Mouse (Mus musculus): Measurements from ENCODE around the gene Slc35g2. TPM values are rescaled to one million over a fixed set of nuclear protein-coding genes. Genes with fewer than 3 reads are reported as not detected.
A peak's percentile ranks its signal among the peaks of the same experiment; 100 is the strongest.

Gene Slc35g2
- total RNA-seq, 1 experiment from 2014 or later: 8.4 TPM

DNA sequence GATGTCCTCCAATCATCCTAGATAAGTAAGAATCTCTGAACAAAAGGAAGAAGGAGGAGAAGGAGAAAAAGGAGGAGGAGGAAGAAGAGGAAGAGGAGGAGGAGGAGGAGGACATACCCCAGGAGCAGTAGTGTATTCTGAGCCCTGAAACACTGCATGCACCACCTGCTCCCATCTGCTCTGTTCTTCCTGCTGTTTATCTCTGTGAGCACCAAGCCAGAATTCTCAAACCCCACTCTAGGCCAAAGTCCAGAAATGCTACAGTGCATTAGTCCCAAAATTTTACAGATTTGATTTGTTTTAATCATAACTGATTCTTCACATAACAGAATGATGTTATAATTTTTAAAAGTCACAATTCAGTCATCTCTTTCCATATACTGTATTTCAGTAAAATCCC is 11.9 kb downstream of the Slc35g2 start:
- DNase-seq: no peak

DNA sequence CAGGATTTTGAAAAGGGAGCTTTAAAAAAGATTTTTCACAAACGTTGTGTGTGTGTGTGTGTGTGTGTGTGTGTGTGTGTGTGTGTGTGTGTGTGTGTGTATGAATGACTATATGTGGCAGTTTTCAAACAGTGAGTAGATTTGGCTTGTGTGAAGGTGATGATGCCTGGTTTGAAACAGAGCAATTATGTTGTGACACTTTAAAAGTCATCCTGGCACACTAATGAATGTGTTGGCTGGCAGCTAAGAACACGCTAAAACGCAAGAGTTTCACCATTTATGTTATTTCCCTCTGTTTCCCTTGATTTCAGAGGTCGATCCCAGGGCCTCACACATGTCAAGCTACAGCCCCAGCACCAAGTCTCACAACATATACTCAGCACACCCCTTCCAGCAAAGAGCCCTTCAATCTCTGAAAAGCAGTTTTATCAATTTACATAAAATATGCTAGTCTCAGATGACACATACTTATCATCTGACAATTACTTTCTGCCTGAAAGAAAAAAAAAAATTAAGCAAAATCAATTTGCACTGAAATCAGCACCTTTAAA is 12.8 kb downstream of the Slc35g2 start:
- no peak for DNase-seq

DNA sequence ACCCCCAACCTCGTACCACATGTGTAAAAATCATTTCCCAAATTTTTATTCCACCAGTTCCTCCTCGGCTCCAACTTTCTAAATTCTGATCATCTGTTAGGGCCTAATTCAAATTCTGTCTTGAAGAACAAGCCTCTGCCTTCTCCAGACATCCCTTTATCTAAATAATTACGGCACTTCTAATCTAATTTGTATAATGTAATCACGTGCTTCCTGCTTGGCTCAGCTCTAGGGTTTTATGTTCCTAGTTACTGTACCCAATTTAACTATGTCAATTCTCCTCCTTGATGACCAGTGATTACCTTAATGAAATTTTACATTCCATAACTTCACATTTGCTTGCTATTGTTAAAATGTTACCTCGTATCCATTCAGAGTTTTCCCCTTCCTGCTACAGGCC is 15.2 kb downstream of the Slc35g2 start:
- no peak for DNase-seq

DNA sequence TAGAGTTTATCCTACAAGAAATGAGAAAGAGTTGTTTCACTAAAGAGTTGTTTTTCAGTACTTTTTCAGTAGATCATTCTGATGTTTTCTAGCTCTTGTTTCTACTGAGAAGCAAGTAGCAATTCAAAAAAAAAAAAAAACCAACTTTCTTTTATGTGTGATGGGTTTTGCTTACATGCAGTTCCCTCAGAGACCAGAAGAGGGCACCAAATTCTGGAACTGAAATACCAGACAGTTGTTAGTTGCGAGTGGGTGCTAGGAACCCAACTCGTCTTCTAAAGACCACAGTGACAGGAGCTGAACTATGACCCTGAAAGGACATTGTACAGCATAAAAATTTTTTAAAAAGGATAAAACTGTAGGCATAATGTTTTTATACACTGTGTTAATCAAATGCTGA is 22.6 kb downstream of the Slc35g2 start:
- DNase-seq: no peak

DNA sequence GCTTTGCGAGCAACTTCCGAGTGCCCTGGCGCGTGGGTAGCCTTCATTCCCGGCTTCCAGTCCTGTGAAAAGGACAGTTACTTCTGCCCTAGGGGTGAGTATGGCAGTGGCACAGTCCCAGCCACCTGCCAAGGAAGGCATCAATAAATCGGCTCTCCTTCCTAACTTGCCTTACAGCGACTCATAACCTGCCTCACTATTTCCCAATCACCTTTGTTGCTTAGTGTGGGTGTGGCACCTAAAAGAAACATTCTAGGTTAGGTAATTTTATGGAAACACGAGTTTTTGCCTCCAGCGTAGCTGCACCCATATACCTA is 24.3 kb downstream of the Slc35g2 start:
- peak; percentile 20 for DNase-seq

DNA sequence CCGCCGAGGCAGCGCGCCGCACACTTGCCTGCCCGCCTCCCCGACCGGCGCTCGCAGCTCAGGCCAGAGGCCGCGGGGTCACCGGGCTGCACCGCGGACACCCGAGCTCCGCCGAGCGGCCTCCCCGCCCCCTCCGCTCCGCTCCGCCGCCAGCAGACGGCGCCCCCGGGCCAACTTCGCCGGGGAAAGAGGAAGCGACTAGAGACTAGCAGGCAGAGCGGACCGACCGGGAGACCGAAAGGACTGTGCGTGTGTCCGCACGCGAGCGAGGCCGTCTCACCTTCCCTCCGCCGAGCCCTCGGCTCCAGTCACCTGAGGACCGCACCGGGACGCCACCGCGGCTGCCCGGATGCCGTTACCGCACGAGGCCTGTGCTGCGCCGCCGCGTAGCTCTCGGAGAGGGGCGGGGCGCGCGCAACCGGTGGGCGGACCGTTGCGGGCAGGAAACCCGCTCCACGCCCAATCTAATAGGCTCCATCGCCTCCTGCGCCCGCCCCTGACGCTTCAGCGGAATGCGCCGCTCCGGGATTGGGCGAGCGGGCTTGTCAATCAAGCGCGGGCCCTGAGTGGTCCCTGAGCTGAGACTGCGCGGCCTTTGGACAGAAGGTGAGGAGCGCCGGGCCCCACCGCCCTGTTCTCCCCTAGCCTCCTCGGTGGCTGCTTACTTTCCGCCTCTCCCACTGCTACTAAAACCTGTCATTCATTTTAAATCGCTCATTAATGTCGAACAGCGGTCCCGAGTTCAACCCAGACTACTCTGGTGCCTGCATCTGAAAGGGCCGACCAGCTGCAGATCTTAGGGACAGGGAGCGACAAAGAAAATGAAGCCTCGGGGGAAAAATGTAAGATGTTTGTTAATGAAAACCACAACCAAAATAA is 24.9 kb downstream of the Slc35g2 start, which contains the start of gene Nck1:
TSS of gene Nck1 (minus strand) at position 420 of the 879 bp plus-strand sequence.
- peak; percentile 99 for DNase-seq

DNA sequence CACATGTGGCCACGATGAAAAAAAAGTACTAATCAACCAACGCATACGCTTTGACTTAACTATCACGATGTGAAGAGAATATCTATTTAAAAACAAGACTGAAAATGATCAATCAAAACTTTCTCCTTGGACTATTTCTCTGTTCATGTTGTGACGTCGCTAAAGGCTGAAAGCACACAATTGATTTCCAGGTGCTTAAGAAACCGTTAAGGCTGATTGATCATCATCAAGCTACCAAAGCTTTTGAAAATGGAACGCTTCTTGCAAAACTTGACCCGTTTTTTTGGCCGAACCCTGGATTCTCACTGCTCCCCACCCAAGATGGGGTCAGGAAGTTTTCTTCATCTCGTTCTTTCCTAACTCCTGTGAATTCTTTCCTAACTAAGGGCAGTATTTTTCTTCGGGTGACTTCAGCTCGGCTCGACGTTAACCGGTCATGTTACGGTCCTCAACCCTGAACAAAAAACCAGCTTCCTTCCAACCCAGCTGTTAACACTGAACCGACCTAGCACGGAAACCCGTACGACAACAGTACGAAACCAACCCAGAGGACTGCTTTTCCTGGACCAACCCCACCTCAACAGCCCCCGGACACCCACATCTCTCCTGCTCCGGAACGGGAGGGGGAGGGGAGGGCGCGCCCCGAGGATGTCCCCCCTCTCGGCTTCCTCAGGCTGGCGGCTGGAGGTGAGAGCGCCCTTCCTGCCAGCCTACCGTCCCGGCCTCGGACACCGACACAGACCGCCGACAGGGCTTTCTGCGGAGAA is 25.8 kb downstream of the Slc35g2 start:
- no peak for DNase-seq

DNA sequence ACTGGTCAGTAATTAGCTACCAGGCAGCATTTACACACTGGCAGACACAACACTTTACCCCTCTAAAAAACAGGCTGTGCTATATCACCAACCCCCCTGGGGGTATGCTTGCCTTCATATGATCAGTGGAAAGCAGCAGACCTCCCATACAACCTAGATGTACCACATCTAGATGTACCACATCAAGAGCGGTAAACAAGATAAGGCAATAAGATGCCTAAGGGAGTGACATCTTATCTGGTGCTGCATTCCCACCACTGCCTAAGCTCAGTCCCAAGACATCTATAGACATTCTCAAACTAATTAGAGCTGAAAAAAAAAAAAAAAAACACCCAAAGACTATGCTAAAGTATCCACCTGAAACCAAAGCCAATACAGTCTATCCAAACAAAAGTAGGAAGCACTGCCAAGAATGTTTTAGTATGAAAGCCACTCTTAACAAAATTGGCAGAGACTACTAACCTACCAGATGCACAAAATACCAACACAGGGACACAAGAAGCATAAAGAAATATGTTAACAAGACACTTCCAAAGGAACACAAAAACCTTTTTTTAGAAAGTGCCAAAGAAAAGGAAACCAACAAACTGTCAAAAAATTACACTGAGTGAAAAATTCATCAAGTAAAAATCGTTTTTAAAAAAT is 35.1 kb downstream of the Slc35g2 start:
- DNase-seq: no peak

DNA sequence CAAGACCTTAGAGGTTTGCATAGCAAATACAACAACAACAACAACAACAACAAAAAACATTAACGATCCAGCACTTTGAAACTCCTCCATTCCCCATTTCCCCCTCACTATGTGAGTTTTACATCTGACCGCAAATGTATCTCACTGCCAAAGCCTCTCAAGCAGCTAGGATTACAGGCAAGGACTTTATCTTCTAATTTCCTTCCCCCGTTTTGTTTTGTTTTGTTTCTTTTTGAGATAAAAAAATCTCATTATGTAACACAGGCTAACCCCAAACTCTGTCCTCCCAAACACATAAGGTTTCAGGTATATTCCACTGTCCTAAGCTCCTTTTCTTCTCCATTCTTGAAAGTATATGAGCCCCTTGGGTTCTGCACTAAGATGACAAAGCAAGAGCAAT is 36.2 kb downstream of the Slc35g2 start:
- DNase-seq: no peak

DNA sequence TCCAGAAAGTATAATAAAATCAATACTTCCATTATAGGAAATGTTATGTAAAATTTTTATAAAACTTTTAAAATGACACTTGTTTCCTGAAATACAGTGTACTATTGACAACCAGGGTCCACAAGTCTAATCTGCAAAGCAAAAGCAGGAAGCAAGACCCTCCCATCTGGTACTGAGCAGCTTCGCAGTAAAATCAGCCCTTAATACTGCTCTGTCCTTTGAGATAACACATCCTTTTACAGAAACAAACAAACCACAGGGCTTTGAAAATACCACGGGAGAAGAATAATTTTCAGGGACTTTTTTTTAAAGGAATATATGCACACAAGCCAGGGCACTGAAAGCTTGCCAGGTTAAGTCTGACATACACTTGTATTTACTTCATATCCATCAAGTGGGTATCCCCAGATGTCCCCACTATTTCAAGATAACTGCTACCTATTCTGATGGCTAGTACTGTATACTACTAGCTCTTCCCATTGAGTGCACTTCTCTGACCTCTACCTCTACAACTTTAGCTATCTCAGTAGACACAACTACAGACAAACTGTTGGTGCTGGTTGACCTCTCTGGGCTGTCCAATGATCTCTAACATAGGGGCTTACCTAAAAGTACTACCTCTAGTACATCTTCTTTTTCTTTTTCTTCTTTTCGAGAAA is 37.9 kb downstream of the Slc35g2 start:
- no peak for DNase-seq

DNA sequence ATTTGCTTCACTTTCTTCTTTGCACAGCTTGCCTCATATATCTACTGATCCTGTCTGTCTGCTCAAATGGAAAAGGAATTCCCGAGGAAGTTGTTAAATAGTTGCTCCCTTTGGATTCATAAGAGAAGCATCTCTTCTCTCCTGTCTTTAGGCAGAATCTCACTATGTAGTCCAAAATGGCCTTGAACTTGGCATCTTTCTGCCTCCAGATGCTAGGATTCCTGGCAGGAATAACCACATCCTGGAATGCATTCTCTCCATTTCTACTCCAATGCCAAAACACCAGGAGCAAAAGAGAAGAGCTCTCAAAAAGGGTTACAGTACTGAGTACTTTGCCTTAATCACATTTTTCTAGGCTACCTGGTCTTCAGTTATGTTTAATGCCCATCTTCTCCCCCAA is 39.6 kb downstream of the Slc35g2 start:
- DNase-seq: no peak

DNA sequence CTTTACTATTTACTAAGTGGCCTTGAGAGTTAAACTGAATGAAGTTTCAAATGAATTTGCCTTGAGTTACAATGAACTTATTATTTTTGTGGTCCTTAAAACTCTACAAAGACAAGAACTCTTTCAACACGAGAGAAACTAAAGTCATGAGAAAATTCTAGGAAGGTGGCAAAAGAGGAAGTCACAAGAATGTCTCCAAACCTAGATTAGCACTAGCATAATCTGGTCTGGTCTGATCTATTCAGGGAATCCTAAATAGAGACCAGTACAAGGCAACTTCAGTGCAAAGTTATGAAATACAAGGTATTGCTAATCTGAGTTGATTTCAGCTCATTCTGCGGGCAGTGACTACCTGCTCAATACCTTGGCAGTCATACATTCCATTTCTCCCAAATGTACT is 45.7 kb downstream of the Slc35g2 start:
- DNase-seq: no peak

DNA sequence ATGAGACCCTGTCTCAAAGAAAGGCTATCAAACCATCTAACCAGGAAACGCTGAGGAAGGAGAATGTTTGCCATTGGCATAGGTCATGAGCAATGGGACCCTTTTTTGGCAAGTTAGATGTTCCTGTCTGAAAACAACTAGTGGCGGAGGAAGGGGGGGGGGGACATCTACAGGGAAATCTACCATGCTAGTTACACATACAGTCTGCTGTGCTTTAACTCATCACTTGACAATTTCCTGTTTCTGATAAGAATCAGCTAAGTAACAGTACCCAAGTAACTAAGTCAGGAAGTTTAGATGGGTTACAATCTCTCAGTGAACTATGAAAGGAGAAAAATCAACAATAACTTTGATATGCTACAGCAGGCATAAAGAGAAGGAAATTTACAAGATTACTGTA is 48.9 kb downstream of the Slc35g2 start:
- no peak for DNase-seq

DNA sequence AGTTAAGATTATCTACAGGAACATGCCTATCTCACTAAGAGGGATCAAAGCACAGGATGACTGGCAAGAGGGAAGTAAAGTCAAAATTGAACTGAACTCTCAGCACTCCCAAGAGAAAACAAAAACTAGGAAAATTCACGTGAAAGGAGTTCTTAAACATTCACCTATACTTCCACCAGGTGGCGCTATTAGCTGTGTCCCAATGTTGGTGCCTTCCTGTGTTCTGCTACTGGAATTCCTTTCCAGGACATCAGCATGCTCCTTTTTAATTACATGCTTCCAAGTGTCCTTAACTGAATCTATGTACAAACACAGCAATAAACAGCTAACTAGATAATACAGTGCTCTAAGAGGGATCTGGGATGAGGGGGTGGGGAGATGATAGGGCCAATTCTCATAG is 50.3 kb downstream of the Slc35g2 start:
- DNase-seq: peak; percentile 24

DNA sequence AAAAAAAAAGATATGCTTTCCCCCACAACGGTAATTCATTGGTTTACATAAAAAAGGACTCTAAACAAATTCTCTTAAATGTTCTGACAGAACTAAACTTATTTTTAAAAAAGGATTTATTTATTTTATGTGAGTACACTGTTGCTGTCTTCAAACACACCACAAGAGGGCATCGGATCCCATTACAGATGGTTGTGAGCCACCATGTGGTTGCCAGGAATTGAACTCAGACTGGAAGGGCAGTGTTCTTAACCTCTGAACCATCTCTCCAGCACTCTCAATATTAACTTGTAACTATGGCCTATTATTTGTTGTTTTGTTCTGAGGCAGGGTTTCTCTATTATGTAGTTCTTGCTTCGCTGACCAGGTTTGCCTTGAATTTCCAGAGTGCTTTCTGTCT is 50.9 kb downstream of the Slc35g2 start:
- DNase-seq: peak; percentile 4

DNA sequence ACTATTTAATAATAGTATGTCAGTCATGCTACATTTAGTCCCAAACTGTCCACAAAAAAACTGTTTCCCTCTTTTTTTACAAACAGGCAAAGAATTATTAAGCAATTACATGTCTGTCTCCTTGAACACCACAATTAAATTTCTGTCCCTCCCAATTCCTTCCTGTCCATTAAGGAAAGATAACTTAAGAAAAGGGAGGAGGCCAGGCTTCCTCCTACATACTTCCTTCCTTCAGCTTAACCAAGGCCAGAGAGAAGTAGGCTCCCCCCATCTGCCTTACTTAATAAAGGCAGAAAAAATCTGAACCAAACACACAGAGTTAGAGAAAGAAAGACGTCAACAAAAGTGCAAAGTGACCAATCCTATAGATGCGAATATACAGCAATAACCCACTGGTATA is 63.3 kb downstream of the Slc35g2 start:
- DNase-seq: no peak

DNA sequence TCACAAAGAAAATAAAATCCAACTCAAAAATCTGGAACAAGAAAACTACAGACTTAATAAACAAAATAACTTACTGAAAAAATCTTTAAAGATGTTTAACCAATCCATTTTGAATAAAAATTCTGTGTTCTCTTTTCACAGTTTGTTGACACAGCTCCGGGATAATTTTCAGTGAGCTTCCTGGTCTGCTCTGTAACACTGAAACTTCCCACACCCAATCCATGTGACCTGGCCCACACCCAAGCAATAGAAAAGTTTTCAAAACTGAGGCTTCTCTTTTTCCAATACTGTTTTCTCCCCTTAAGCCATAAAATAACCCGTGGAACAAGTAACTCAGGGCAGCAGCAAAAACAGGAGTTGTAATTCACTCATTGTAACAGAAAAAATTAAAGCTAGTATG is 64.2 kb downstream of the Slc35g2 start:
- peak; percentile 40 for DNase-seq

DNA sequence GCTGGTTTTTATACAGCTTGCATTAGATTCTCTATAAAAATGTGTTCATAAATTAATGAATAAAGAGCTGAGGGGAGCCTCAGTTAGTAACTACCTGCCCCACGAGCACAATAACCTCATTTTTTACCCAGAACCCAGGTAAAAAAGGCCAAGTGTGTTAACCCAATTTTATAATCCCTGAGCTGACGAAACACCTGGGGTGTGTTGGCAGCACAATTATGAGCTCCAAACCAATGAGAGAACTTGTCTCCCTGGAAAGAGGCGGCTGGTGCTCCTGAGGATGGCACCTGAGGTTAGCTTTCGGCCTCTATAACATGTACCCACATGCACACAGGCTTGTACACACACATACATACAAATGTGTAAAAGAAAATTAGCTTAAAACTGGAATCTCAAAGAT is 65.4 kb downstream of the Slc35g2 start:
- no peak for DNase-seq

All from adrenal gland, postnatal 25 days (tissue).